Mouse (Mus musculus): ENCODE data around the gene Rpl5. TPM values are rescaled to one million over a fixed set of nuclear protein-coding genes. Genes with fewer than 3 reads are reported as not detected.
"Not testable (repeated sequence)": the region's sequence is repeated elsewhere in the genome, so short reads cannot be mapped to it uniquely, and the experiment has no call there.

Rpl5 gene
- polyA plus RNA-seq, 1 experiment from 2014 or later = 27.9 TPM

- 88% methylated on average over 10 of the region's 10 CpGs for WGBS
- H3K4me3 ChIP-seq (ENCODE audit: low read depth, low read length) = no peak overlapping the region
- ATAC-seq = no peak
Measured at GRCm38 (mm10) chr5:107936625-107937389, 36.5 kb downstream of the Rpl5 start.

GRCm38 (mm10) chr5:107938483-107938882, 38.2 kb downstream of the Rpl5 start:
- not testable (repeated sequence) for H3K4me3 ChIP-seq (ENCODE audit: low read depth, low read length); H3K36me3 ChIP-seq (ENCODE audit: insufficient read depth, low read length); DNase-seq (ENCODE audit: low spot score); H3K4me1 ChIP-seq (ENCODE audit: insufficient read depth, low read depth, low read length); H3K27ac ChIP-seq (ENCODE audit: low read length); H3K9ac ChIP-seq (replicated peaks; ENCODE audit: low read depth); H3K27me3 ChIP-seq (replicated peaks; ENCODE audit: insufficient read depth, low read length); H3K4me2 ChIP-seq (replicated peaks; ENCODE audit: low read depth, low read length); H3K9me3 ChIP-seq (ENCODE audit: low read length); ATAC-seq
- 74% methylated on average over 1 of the region's 1 CpGs for WGBS

More at GRCm38 (mm10) chr5:107936625-107937389, 36.5 kb downstream of the Rpl5 start:
- H3K4me2 ChIP-seq (replicated peaks; ENCODE audit: low read depth, low read length) = no peak overlapping the region
- no peaks in the 10 kb centered on the region for H3K9me3 ChIP-seq (ENCODE audit: low read length)
- no peak overlapping the region for H3K9ac ChIP-seq (replicated peaks; ENCODE audit: low read depth)
- H3K36me3 ChIP-seq (ENCODE audit: insufficient read depth, low read length) = no peaks in the 10 kb centered on the region
- H3K4me1 ChIP-seq (ENCODE audit: insufficient read depth, low read depth, low read length) = no peaks in the 10 kb centered on the region; the same call in 1 of the 2 replicates
- H3K27ac ChIP-seq (ENCODE audit: low read length) = no peak overlapping the region; the same call in 1 of the 2 replicates
- TF ChIP-seq EP300 (IDR thresholded peaks at IDR 0.05) (no peak), CTCF (IDR thresholded peaks at IDR 0.05) (no peak)
- no peaks in the 10 kb centered on the region for H3K27me3 ChIP-seq (replicated peaks; ENCODE audit: insufficient read depth, low read length)
- no peak for DNase-seq (ENCODE audit: low spot score)

GRCm38 (mm10) chr5:107938886-107939285, 38.6 kb downstream of the Rpl5 start:
- Histone ChIP-seq H3K27me3 (replicated peaks; ENCODE audit: insufficient read depth, low read length) (no peaks in the 10 kb centered on the region), H3K4me1 (ENCODE audit: insufficient read depth, low read depth, low read length) (no peaks in the 10 kb centered on the region; the same call in 1 of the 2 replicates), H3K4me3 (ENCODE audit: low read depth, low read length) (no peak overlapping the region), H3K27ac (ENCODE audit: low read length) (no peak overlapping the region), H3K36me3 (ENCODE audit: insufficient read depth, low read length) (no peaks in the 10 kb centered on the region), H3K9ac (replicated peaks; ENCODE audit: low read depth) (no peak overlapping the region), H3K9me3 (ENCODE audit: low read length) (no peaks in the 10 kb centered on the region), H3K4me2 (replicated peaks; ENCODE audit: low read depth, low read length) (no peak overlapping the region)
- no peak for TF ChIP-seq EP300 (IDR thresholded peaks at IDR 0.05)
- no peak for TF ChIP-seq CTCF (IDR thresholded peaks at IDR 0.05)
- no peak for ATAC-seq
- no peak for DNase-seq (ENCODE audit: low spot score)
- WGBS = 85% methylated on average over 2 of the region's 2 CpGs

GRCm38 (mm10) chr5:107939701-107940100, 39.4 kb downstream of the Rpl5 start:
- no peak overlapping the region for H3K27ac ChIP-seq (ENCODE audit: low read length)

GRCm38 (mm10) chr5:107941222-107941621, 40.9 kb downstream of the Rpl5 start:
- Histone ChIP-seq H3K36me3 (ENCODE audit: insufficient read depth, low read length) (no peaks in the 10 kb centered on the region), H3K4me1 (ENCODE audit: insufficient read depth, low read depth, low read length) (no peaks in the 10 kb centered on the region; the same call in 1 of the 2 replicates), H3K4me3 (ENCODE audit: low read depth, low read length) (no peak overlapping the region), H3K4me2 (replicated peaks; ENCODE audit: low read depth, low read length) (no peak overlapping the region), H3K9me3 (ENCODE audit: low read length) (no peaks in the 10 kb centered on the region), H3K9ac (replicated peaks; ENCODE audit: low read depth) (no peak overlapping the region), H3K27ac (ENCODE audit: low read length) (no peak overlapping the region), H3K27me3 (replicated peaks; ENCODE audit: insufficient read depth, low read length) (no peaks in the 10 kb centered on the region)
- peak; percentile 91 for ATAC-seq
- 24% methylated on average over 6 of the region's 6 CpGs for WGBS
- DNase-seq (ENCODE audit: low spot score) = peak; percentile 95
- peak; percentile 89 for TF ChIP-seq EP300 (IDR thresholded peaks at IDR 0.05)
- no peak for TF ChIP-seq CTCF (IDR thresholded peaks at IDR 0.05)

More at GRCm38 (mm10) chr5:107939701-107940100, 39.4 kb downstream of the Rpl5 start:
- no peaks in the 10 kb centered on the region for H3K36me3 ChIP-seq (ENCODE audit: insufficient read depth, low read length)
- WGBS = 64% methylated on average over 3 of the region's 3 CpGs
- TF ChIP-seq CTCF (IDR thresholded peaks at IDR 0.05) (no peak), EP300 (IDR thresholded peaks at IDR 0.05) (peak; percentile 38; the same call in 1 of the 2 replicates)
- H3K9me3 ChIP-seq (ENCODE audit: low read length) = no peaks in the 10 kb centered on the region
- H3K4me1 ChIP-seq (ENCODE audit: insufficient read depth, low read depth, low read length) = no peaks in the 10 kb centered on the region; the same call in 1 of the 2 replicates
- peak; percentile 79 for DNase-seq (ENCODE audit: low spot score)
- ATAC-seq = peak; percentile 74
- no peak overlapping the region for H3K9ac ChIP-seq (replicated peaks; ENCODE audit: low read depth)
- no peaks in the 10 kb centered on the region for H3K27me3 ChIP-seq (replicated peaks; ENCODE audit: insufficient read depth, low read length)
- H3K4me3 ChIP-seq (ENCODE audit: low read depth, low read length) = no peak overlapping the region
- H3K4me2 ChIP-seq (replicated peaks; ENCODE audit: low read depth, low read length) = no peak overlapping the region

- Histone ChIP-seq H3K9me3 (ENCODE audit: low read length) (no peaks in the 10 kb centered on the region), H3K27ac (ENCODE audit: low read length) (0 out of 2 replicates have a peak overlapping the region, but pooled peaks have one; percentile 40), H3K27me3 (replicated peaks; ENCODE audit: insufficient read depth, low read length) (no peaks in the 10 kb centered on the region), H3K4me1 (ENCODE audit: insufficient read depth, low read depth, low read length) (no peaks in the 10 kb centered on the region), H3K9ac (replicated peaks; ENCODE audit: low read depth) (no peak overlapping the region), H3K4me2 (replicated peaks; ENCODE audit: low read depth, low read length) (no peak overlapping the region), H3K4me3 (ENCODE audit: low read depth, low read length) (no peak overlapping the region), H3K36me3 (ENCODE audit: insufficient read depth, low read length) (no peaks in the 10 kb centered on the region)
- ATAC-seq (no peak), DNase-seq (ENCODE audit: low spot score) (no peak)
- no peak for TF ChIP-seq EP300 (IDR thresholded peaks at IDR 0.05)
- TF ChIP-seq CTCF (IDR thresholded peaks at IDR 0.05) = no peak
- WGBS = 53% methylated on average over 1 of the region's 1 CpGs
Measured at GRCm38 (mm10) chr5:107942941-107943340, 42.6 kb downstream of the Rpl5 start.

Data from lung, postnatal 0 days (tissue).